Mouse (Mus musculus): Measurements from ENCODE around the gene Cd19. TPM values are rescaled to one million over a fixed set of nuclear protein-coding genes. Genes with fewer than 3 reads are reported as not detected.
"Not testable (repeated sequence)": the region's sequence is repeated elsewhere in the genome, so short reads cannot be mapped to it uniquely, and the experiment has no call there.

The Cd19 gene
- total RNA-seq, 2 experiments from 2014 or later: not detected

DNA sequence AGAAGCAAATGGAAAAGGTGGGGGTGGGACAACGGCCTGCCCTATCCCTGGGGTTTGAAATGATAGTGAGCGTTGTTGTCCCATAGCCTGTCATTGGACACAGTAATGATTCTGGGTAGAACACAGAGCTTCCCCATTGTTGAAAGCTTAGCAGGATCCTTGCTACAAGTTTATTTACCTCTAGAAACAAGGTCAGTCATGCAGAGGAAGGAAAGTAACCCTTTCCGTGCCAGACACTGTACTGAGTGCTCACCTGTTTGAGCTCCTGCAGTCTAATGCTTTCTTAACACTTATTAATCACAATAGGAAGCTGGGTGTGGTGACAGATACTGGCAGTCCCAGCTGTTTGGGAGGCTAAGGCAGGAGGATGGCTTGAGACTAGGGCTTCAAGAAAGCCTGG lies 21.1 kb upstream of the Cd19 start:
- no peak for DNase-seq (ENCODE audit: low spot score)

DNA sequence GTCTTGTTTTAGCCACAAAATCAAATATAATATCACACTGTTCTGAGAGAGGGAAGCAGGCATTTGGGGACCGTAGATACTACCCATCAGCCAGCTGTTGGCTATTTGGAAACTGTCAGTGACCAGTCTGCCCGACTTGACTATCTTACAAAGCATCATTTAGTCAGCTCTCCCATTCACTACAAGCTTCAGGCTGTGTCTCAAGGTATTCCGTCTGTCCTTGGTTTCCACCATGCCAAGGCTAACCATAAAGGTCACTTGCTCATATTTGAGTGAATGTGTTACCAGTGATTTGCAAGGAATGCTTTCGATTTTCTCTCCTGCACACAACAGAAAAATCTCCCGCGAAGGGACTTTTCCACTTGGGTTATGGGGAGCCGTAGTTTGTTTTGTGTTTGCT lies 20.0 kb upstream of the Cd19 start:
- no peak for DNase-seq (ENCODE audit: low spot score)

DNA sequence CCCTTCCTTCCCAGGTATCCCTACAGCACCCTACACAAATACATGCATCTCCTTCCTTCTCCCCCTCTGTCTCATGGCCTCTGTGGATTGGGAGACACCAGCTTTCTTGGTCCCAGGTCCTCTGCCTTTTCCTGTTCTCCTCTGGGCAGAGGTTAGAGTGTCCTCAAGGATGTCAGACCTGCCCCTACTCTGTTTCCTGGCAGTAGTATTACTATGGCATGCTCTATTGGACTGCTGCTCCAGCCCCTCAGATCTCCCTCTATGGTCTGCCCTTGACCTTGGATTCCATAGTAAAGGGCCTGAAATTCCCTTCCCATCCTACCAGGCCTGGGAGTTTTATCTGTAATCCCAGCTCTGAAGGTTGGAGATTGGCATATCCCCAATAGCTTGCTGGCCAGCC lies 15.5 kb upstream of the Cd19 start:
- no peak for DNase-seq (ENCODE audit: low spot score)

DNA sequence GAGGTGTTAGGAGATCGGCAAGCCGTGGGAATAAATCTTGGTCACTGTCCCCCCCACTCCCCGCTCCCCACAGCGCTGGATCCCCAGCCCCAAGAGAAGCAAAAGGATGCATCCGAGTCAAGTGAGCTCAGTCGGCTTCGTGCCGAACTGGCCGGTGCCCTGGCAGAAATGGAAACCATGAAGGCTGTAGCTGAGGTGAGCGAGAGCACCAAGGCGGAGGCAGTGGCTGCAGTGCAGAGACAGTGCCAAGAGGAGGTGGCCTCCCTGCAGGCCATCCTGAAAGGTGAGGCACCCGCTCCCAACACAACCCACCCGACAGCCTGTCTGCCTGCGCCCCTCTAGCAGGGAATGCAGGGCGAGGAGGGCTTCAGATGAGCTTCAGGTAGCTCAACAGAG lies 14.8 kb upstream of the Cd19 start:
- DNase-seq (ENCODE audit: low spot score): no peak

DNA sequence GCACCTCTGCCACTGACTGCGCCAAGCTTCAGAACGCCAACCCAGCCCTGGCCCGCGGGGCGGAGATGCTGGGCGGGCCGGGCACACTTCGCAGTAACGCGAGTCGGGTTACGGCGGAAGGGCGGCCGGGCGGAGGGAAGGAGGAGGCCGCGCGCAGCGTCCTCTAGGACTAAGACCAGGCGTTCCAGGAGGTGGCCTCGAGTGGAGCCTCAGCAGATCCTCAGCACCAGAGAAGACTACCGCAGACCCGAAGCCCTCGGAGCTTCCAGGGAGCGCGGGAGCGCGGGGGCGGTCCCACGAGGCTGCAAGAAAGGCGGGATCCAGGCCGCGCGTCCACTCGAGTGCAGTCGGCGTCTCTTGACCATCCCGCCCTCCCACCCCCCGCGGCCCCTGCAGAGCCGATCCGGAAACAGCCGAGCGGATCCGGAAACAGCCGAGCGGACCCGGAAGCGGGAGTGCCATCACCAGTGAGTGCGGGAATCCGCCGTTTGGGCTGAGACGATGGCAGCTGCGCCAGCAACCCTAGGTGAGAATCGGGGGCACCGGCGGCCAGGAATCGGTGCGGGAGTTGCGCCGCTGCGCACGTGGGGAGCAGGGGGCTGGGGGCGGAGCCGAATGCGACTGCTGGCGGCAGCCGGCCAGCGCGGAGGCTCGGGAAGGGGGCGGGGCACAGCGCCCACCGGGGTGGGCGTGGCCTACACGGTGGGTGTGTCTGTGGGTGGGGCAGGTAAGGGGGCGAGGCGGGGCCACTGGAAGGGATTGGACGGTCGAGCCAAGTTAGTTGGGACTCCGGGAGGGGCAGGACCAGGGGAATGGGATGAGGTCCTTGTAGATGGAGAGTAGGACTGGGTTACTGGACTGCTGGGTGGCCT lies 14.2 kb upstream of the Cd19 start, which contains the start of gene Rabep2:
Gene Rabep2 (plus strand): TSS at position 129 of the 872 bp plus-strand sequence.
- peak; percentile 96 for DNase-seq (ENCODE audit: low spot score)

DNA sequence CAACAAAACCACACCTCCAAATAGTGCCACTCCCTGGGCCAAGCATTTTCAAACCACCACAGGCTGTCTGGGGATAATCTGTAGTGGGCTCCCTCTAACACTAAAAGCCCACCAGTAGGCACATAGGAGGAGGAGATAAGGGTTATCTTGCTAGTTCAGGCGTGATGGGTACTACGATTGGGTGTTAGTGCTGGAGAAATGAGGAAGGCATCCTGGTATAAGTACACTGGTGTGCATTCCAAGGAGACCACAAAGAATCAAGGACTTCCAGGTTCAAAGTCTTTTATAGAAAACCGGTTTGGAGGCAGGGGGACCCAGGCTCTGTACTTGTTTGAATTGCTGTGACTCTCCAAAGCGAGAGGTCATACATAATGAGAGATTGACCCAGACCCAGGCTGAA lies 13.5 kb upstream of the Cd19 start:
- DNase-seq (ENCODE audit: low spot score): no peak

DNA sequence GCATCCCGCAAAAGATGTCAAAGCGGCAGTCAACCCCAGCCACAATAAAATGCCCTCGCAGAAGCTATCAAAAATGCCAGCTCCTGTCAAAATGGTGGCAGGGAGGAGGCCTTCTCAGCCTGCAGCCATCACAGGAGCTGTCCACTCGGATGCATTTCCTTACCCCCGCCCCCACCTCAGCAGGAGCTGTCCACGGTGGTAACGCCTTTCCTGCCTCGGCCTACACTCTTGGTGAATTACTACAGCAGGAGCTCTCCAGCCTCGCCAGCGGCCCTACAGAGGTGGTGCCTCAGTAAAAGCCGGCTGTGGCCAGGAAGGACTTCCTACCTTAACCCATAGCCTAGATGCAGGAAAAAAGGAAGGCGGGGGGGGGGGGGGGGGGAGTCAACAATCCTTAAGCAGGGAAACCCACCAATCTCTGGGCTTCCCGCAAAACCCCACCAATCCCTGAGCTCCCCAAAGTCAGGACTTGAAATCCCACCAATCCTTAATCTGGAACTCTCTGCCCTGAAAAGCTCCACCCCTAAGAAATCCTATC lies 12.7 kb upstream of the Cd19 start:
- no peak for DNase-seq (ENCODE audit: low spot score)

DNA sequence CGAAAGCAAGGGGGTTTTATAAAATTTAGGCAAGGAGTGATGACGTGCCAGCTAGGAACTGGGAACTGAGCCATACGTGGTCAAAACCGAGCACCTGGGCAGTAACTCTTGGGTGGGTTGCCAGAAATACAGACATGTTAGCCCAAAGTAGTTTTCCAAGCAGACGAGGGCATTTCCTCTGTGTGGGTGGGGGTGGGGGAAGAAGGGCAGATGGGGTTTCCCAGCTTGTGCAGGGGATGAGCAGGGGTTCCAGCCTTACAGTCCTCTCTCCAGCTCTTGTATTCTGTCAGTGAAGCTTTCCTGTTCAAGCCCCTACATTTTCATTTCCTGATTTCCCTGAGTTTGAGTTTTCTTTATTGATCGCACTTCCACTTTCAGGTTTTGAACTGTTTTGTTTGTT lies 9.5 kb upstream of the Cd19 start:
- no peak for DNase-seq (ENCODE audit: low spot score)

DNA sequence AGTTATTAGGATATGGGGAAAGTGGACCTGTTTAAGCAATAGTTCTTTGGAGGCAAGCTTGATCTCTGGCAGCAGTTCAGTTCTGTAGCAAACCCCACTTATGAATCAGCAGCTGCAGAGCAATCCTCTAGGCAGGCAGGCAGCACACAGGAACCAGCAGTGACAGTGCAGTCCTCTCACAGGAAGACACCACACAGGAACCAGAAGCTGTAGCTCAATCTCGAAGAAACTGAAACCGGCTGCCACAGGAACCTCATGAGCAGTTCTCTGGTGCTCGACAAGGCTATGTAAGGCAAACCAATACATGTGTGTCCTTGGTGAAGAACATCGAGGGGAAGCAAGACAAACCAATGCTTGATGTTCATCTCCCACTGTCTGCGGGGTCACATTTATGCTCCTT lies 7.1 kb upstream of the Cd19 start:
- DNase-seq (ENCODE audit: low spot score): no peak

DNA sequence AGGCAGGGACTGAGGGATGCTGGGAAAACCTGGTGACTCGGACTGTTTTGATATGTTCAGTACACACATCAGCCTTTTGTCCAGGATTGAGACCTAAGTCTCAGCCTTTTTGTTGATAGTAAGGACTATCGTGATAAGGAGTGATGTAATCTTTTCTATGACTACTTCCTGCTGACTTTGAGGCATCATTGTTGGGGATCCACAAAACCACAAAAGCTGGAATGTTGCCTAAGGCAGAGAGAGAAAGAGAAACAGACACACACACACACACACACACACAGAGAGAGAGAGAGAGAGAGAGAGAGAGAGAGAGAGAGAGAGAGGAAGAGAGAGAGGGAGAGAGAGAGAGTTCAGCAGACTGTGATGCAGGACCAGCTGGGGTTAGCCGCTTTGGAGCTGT lies 3.8 kb upstream of the Cd19 start:
- DNase-seq (ENCODE audit: low spot score): no peak

DNA sequence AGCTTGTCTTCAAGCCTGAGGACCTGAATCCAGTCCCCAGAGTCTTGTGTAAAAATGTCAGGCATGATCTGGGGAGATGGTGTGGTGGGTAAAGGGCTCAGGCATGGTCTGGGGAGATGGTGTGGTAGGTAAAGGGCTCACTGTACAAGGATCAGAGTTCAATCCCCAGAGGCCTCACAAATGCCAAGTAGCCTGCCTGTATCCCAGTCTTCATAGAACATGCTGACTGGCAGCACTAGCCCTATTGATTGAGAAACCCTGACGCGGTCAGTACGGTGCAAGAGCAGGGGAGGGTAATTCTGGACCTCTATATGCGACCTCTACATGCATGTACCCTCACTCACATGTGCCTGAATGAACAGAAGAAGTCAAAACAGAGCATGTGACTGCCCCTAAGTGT lies 2.9 kb upstream of the Cd19 start:
- DNase-seq (ENCODE audit: low spot score): no peak

DNA sequence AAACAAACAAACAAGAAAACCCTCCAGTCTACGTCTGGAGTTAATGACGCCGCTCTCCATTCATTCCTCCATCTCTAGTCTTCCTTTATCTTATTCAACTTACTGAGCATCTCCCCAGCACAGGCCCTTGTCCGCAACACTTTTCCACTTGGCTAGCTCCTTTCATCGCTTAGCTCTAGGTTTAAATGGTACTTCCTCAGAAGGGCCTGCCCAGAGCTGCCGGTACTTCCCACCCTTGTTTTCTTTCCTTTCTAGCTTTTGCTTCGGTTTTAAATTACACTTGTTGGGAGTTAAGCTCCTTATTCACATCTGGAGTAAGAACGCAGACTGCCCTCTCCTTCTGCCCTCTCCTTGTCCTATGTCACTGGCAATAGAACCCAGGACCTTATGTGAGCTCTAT lies 2.4 kb upstream of the Cd19 start:
- DNase-seq (ENCODE audit: low spot score): no peak

DNA sequence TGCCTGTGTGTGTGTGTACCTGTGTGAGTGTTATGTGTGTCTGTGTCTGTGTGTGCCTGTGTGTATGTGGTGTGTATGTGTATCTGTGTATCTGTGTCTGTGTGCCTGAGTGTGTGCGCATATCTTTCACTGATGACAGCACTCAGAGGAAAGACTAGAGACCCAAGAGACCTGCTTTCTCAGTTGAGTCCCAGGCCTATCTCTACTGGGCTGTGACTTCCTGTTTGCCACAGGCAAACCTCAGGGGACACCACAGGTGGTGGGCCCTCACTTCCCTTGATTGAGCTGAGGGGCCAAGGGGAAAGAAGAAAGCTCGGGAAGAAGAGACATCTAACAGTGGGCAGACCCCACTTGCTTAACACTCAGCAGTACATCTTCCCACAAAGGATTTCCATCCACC lies 1.9 kb upstream of the Cd19 start:
- no peak for DNase-seq (ENCODE audit: low spot score)

DNA sequence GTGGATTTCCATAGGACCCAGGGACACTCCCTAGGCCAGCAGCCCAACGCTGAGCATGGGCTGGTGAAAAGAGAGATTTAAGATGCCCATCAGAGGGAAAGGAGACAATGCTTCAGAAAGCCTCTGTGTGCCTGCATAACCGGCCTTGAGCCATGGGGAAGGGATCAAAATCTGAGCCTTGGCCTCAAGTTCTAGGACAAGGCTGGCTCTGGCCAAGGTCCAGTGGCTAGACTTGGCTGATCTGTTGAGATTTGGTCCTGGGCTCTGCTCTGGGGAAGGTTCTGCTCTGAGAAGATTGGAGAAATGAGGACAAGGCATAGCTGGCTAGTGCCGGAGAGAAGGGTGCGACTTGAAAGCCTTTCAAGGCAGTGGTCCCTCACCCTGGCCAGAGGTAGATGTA lies 3.6 kb downstream of the Cd19 start:
- DNase-seq (ENCODE audit: low spot score): no peak

DNA sequence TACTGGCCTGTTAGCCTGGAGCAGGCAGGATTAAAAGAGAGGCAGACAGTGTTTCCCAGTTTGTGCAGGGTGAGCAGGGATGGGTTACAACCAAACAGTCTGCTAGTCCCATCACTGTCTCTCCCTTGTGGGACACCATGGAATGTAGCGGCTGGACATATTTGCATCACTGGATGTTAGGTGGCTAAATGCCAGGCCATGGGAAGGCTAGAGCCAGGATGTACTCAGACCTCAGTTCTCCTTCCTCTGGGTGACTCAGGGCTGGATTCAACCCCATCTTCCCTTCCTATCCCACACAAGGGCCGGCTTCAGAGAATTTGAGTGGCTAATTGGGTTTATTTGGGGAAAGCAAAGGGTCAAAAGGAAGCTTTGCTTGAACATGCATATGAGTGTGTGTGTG lies 6.0 kb downstream of the Cd19 start:
- no peak for DNase-seq (ENCODE audit: low spot score)

DNA sequence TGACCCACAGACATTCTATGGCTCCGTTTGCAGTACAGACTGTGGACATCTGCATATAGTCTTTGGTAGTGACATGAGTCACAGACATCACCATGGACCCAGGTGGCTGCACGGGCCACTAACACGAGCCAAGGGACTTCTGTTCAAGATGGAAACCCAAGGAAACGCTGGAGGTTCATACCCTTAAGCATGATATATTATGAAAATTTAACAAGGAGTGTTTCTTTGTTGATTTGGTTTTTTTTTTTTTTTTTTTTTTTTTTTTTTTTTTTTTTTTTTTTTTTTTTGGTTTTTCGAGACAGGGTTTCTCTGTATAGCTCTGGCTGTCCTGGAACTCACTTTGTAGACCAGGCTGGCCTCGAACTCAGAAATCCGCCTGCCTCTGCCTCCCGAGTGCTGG lies 12.2 kb downstream of the Cd19 start:
- not testable (repeated sequence) for DNase-seq (ENCODE audit: low spot score)

DNA sequence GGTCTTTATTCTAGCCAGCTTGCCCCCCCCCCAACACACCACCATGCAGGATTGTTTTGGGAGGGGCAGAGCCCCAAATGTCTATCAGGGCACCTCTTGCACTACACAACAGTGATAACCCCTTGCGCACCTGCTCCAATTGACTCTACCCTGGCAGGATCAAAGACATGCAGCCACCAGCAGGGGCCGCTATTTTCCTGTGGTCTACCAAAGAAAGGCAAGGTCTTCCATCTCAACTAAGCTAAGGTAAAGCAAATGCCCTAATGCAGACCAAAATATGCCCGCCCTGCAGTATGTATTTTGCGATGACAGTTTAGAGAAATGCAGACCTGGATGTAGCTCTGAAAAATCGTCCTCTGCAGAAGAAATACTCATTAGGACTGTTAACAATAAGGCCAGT lies 15.1 kb downstream of the Cd19 start:
- peak; percentile 78 for DNase-seq (ENCODE audit: low spot score)

DNA sequence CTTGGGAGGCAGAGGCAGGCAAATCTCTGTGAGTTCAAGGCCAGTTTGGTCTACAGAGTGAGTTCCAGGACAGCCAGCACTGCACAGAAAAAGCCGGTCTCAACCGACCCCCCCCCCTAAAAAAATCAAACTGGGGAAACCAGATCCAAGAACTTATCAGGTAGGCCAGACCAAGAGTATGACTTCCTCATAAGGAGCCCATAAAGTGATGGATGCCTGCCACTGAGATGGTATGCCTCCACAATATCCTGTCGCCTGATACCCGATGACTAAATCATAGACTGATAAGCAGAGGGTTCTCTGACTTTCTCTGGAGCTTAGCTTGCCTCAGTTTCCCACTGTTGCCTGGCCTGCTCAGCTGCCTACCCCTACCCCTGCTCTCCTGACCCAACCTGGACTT lies 16.9 kb downstream of the Cd19 start:
- DNase-seq (ENCODE audit: low spot score): no peak

DNA sequence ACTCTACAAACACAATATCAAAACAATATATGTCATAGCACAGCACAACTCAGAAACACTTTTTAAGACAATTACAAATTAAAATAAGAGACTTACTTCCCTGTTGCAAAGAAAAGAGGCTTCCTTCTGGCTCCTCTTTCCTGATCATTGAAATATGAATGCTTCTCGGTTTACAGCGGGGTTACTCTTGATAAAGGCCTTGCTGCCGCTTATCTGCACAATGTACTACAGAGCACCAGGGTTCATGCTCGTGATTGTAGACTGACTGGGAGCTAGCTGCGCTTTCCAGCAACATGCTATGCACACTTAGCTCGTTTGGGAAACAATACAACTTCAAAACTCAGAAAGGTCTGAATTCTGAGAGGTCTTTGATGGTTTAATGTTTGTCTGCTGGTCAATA lies 17.5 kb downstream of the Cd19 start:
- DNase-seq (ENCODE audit: low spot score): no peak

DNA sequence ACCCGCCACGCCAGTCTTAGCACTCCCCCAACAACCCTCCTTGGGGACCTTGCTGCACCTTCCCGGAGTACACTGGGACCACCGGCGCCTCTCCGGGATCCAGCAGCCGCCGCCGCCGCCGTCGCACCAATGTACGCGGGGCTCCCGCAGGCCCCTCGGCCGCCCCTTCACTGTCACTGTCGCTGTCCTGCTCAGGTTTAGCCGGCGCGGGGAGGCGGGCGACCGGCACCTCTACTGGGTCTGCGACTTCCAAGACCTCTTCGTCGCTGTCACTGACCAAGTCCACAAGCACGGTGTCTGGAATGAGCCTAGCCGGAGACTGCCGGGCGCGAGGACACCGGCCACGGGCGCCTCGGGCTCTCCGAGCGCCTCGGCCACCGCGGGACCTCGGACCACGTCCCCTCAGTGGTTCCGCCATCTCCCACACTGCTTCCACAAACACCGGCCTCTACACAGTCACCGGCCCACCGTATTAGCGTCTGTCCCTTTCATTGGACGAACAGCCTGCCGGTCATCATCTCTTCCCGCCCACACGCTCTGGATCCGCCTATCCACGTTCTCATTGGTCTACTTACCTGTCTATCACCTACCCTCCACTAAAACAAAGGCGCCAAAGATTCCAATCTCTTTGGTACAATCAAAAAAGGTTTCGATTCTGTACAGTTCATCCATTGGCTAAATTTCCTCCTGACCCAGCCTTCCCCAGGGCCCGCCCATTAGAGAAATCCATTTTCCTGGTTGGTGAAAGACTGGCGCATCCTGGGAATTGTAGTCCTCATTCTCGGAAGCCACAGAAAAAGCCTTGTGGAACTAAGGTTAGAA lies 18.2 kb downstream of the Cd19 start, which contains the start of gene Nfatc2ip:
Gene Nfatc2ip (minus strand): TSS at position 440 of the 822 bp plus-strand sequence.
- DNase-seq (ENCODE audit: low spot score): peak; percentile 98

DNA sequence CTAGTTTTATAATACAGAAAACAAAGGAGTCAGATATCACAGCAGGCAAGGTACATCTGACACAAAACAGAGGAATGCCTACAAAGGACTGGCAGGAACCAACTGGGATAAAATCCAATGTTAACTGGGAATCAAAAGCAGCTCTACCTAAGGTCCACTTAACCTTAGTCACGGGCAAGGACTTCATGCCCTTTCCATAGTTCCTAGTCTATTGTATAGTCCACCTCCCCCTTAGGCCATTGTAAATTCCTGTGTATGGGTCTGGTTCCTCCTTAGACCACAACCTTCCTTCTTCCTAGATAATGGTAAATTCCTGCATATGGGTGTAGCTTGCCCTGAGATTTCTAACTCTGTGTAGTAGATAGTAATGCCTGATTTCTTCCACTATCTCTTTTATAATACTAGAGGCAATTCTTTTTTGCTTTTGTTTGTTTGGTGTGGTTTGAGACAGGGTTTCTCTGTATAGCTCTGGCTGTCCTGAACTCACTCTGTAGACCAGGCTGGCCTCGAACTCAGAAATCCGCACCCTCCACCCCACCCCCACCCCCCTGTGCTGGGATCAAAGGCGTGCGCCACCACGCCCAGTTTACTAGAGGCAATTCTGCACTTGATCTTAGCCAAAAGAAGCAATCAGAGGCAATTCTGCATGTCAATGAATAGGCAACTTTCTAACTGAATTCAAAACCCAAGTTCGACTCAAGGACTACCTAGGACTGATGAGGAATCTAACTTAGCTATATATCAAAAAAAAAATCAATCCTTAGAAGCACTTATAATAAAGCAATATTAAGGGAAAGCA lies 22.4 kb downstream of the Cd19 start:
- DNase-seq (ENCODE audit: low spot score): not testable (repeated sequence)

DNA sequence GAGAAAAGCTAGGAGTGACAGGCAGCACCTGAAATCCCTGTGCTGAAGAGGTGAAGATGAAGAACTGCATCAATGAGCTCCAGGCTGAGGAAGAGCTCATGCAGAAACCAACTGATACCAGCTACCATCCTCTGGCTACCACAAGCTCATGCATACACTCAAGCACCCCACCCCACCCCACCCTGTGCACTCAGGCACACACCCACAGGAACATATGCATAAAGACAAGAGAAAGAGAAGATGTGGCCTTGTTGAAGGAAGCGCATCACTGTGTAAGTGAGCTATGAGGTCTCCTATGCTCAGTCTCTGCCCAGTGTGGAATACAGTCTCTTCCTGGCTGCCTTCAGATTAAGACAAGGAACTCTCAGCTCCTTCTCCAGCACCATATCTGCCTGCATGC lies 26.5 kb downstream of the Cd19 start:
- no peak for DNase-seq (ENCODE audit: low spot score)

All from gastrocnemius, adult 18-20 months (tissue).